Mouse (Mus musculus): Measurements from ENCODE around the gene Ccdc24.

DNA sequence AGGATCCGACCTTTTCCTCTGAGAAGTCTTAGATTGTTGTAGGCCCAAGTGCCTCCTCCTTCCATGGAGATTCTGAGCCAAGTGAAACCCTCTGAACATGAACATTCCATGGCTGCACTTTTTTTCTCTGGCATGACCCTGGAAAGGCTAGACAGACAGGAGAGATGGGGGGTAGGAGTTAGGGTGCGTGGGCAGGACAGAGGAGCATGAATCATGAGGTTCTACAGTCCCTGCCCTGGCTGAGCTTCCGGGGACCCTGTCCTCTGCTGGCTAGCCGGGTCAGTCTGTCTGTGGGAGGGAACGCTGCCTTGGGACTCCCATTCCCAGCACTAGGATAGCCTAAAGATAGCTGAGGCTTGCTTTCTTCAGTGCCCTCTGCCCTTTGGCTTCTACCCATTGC is 27.9 kb downstream of the Ccdc24 start:
- TF ChIP-seq CTCF (IDR thresholded peaks at IDR 0.05; ENCODE audit: extremely low read depth, insufficient read depth, insufficient read length, insufficient replicate concordance) (no peak), POLR2A (IDR thresholded peaks at IDR 0.05; ENCODE audit: low read depth, low read length) (no peak)

Measured in spleen, adult 2 months (tissue).